Mouse (Mus musculus): ENCODE data around the gene Ces1e. TPM values are rescaled to one million over a fixed set of nuclear protein-coding genes. Genes with fewer than 3 reads are reported as not detected.
A peak's percentile ranks its signal among the peaks of the same experiment; 100 is the strongest.
"Not testable (repeated sequence)": the region's sequence is repeated elsewhere in the genome, so short reads cannot be mapped to it uniquely, and the experiment has no call there.

Gene Ces1e
- polyA plus RNA-seq, 1 experiment from 2014 or later, result 0.16 TPM

DNA sequence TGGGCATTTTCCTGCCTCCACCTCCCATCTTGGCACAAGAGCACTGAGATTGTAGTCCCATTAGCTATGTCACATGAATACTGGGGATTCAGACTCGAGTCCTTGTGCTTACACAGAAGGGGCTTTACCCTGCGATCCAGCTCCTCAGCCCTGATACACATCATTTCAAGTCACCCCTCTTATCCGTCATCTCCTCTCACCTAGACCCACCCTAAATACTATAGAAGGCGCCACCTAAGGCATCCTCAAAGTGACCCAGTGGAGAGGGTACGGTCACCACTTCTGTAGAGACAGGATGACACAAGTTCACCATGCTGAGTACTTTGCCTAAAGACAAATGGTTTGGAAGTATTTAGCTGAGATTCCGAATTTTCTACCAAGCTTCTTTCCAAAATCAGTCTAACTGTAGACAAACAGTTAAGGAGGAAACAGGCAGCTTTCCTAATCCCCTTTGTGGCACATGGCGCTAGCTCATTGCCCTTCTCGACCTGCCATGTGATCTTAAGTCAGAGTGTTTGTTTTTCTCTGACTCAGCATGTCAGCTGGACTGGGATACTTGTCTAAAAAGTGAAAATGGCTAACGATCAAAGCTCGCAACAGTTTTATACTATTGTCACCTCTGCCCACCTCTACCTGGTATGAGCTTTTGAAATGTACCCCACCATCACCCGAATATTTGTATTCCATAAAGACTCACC is 597 bp downstream of the Ces1e start:
- WGBS, result 67% methylated on average over 11 of the region's 11 CpGs
- Histone ChIP-seq H3K27ac (replicated peaks) (no peak overlapping the region), H3K9me3 (replicated peaks) (no peaks in the 10 kb centered on the region), H3K27me3 (no peaks in the 10 kb centered on the region), H3K36me3 (no peaks in the 10 kb centered on the region), H3K4me1 (no peaks in the 10 kb centered on the region), H3K4me2 (replicated peaks) (no peak overlapping the region), H3K9ac (no peak overlapping the region), H3K4me3 (replicated peaks) (no peak overlapping the region)
- ATAC-seq (ENCODE audit: insufficient number of reproducible peaks, low FRiP score, low TSS enrichment, low read depth), result no peak

DNA sequence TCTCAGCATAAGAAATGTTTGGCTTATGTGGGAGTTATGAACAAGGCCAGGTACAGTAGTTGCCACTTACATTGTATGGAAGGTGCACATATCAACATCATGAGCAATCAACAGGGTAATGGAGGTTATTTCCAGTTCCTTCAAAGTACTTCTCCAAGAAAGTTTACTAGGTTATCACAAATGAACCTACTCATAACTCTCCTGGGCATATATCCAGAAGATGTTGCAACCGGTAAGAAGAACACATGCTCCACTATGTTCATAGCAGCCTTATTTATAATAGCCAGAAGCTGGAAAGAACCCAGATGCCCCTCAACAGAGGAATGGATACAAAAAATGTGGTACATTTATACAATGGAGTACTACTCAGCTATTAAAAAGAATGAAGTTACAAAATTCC is 2.9 kb downstream of the Ces1e start:
- not testable (repeated sequence) for H3K27ac ChIP-seq (replicated peaks); H3K4me1 ChIP-seq; H3K27me3 ChIP-seq; H3K36me3 ChIP-seq; H3K9me3 ChIP-seq (replicated peaks); H3K9ac ChIP-seq; H3K4me3 ChIP-seq (replicated peaks); ATAC-seq (ENCODE audit: insufficient number of reproducible peaks, low FRiP score, low TSS enrichment, low read depth); H3K4me2 ChIP-seq (replicated peaks)
- WGBS, result 100% methylated on average over 1 of the region's 1 CpGs

DNA sequence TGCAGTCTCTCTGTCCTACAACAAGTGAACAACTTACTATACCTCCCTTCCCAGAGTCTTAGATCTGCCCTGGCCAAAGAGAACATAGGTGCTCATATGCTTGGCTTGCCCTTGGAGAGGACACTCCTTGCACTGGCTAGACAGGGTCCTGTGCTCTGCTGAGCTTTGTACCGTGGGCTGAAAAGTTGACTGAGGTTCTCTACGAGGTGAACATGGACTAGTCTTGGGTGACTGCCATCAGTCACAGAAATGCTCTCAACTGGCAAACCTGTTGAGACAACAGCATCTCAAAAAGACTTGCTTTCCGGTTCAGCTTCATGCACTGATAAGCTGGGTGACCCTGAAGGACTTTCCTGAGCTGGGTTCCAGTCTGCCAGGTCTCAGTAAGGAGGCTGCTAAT is 7.5 kb downstream of the Ces1e start:
- H3K9ac ChIP-seq, result no peak overlapping the region
- no peak for ATAC-seq (ENCODE audit: insufficient number of reproducible peaks, low FRiP score, low TSS enrichment, low read depth)
- no peaks in the 10 kb centered on the region for H3K4me1 ChIP-seq
- WGBS, result 83% methylated on average over 3 of the region's 3 CpGs
- H3K36me3 ChIP-seq, result no peaks in the 10 kb centered on the region
- no peak overlapping the region for H3K4me3 ChIP-seq (replicated peaks)
- no peak overlapping the region for H3K27ac ChIP-seq (replicated peaks)
- no peaks in the 10 kb centered on the region for H3K27me3 ChIP-seq
- H3K9me3 ChIP-seq (replicated peaks), result no peaks in the 10 kb centered on the region
- H3K4me2 ChIP-seq (replicated peaks), result no peak overlapping the region

DNA sequence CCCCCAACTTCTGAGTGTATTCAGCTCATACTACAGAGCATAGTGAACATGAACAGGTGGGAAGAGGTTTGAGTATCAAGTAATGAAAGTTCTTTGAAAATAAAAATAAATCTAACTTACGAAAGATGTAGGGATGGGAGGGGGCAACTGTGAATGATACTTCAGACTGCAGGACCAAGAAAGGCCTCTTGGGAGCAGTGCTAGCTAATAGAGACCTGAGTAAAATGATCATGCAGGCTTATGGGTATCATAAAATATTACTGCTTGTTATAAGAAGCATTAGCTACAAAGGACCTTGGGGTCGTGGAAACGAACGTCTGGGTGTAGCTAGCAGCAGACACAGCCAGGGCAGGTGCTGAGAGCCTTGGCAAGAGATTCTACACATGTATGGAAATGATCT is 11.6 kb downstream of the Ces1e start:
- no peaks in the 10 kb centered on the region for H3K36me3 ChIP-seq
- no peaks in the 10 kb centered on the region for H3K4me1 ChIP-seq
- no peaks in the 10 kb centered on the region for H3K9me3 ChIP-seq (replicated peaks)
- no peak overlapping the region for H3K27ac ChIP-seq (replicated peaks)
- no peak for ATAC-seq (ENCODE audit: insufficient number of reproducible peaks, low FRiP score, low TSS enrichment, low read depth)
- WGBS, result 72% methylated on average over 4 of the region's 4 CpGs
- no peaks in the 10 kb centered on the region for H3K27me3 ChIP-seq
- no peak overlapping the region for H3K4me3 ChIP-seq (replicated peaks)
- H3K4me2 ChIP-seq (replicated peaks), result no peak overlapping the region
- no peak overlapping the region for H3K9ac ChIP-seq

DNA sequence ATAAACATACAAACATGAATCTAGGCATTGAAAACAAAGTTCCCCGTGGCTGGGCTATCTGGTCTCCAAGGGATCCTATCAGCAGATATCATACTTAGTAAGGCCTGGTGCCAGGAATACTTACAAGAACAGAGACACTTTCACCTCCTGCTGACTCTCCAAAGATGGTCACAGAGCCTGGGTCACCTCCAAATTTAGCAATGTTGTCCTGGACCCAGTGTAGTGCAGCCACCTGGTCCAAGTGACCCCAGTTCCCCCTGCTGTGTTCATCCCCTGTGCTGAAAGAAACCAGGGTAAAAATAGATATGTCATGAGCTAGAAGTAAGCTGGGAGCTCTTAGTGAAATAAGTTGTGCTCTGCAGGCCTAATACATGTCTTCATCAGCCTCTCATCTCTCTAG is 12.0 kb downstream of the Ces1e start:
- no peak for ATAC-seq (ENCODE audit: insufficient number of reproducible peaks, low FRiP score, low TSS enrichment, low read depth)
- no peak overlapping the region for H3K4me3 ChIP-seq (replicated peaks)
- H3K4me2 ChIP-seq (replicated peaks), result no peak overlapping the region
- 74% methylated on average over 1 of the region's 1 CpGs for WGBS
- H3K36me3 ChIP-seq, result no peaks in the 10 kb centered on the region
- H3K9me3 ChIP-seq (replicated peaks), result no peaks in the 10 kb centered on the region
- no peak overlapping the region for H3K27ac ChIP-seq (replicated peaks)
- no peak overlapping the region for H3K9ac ChIP-seq
- H3K27me3 ChIP-seq, result no peaks in the 10 kb centered on the region
- H3K4me1 ChIP-seq, result no peaks in the 10 kb centered on the region

DNA sequence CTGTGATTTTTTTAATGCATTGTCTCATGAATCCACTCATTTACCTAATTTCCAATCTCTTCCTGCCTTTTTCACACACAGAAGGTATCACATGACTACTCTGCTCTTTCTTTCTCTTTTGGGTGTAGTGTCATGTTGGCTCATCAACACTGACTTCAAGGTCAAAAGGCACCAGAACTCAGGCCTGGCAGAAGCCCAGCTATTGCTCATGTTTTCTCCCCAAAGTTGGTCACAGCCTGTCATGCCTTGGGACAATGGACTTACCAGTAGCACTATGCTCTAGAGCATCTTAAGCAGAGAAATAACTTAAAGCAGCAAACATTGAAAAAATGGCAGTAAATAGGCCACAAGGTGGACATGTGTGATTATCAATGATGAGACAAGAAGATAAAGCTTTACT is 18.3 kb downstream of the Ces1e start:
- H3K4me3 ChIP-seq (replicated peaks), result no peak overlapping the region
- ATAC-seq (ENCODE audit: insufficient number of reproducible peaks, low FRiP score, low TSS enrichment, low read depth), result no peak

DNA sequence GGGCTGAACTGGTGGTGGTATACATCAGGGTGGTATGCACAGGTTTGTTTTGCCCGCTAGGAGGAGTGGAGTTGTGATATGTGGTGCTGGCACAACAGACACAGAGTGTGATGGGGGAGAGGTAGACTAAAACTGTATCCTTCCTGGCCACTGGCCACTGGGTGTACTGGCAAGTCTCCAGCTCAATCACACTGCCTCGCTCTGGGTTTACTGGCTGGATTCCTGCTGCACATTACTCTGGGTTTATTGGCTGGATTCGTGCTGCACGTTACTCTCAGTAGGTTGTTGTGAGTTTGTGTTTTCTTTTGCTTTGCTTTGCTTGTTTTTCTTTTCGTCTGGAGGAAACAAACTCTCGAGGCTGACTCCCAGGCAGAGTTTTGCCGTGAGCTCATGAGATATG is 30.3 kb downstream of the Ces1e start:
- not testable (repeated sequence) for H3K27ac ChIP-seq (replicated peaks); ATAC-seq (ENCODE audit: insufficient number of reproducible peaks, low FRiP score, low TSS enrichment, low read depth); H3K9me3 ChIP-seq (replicated peaks); H3K4me1 ChIP-seq; H3K36me3 ChIP-seq; H3K27me3 ChIP-seq; H3K9ac ChIP-seq; H3K4me3 ChIP-seq (replicated peaks); H3K4me2 ChIP-seq (replicated peaks)
- 72% methylated on average over 7 of the region's 7 CpGs for WGBS

More for the DNA sequence above, 18.3 kb downstream of the Ces1e start:
- no peaks in the 10 kb centered on the region for H3K4me1 ChIP-seq
- no peak overlapping the region for H3K9ac ChIP-seq
- no peaks in the 10 kb centered on the region for H3K36me3 ChIP-seq
- no peaks in the 10 kb centered on the region for H3K27me3 ChIP-seq
- H3K9me3 ChIP-seq (replicated peaks), result no peaks in the 10 kb centered on the region
- H3K27ac ChIP-seq (replicated peaks), result no peak overlapping the region
- no peak overlapping the region for H3K4me2 ChIP-seq (replicated peaks)

DNA sequence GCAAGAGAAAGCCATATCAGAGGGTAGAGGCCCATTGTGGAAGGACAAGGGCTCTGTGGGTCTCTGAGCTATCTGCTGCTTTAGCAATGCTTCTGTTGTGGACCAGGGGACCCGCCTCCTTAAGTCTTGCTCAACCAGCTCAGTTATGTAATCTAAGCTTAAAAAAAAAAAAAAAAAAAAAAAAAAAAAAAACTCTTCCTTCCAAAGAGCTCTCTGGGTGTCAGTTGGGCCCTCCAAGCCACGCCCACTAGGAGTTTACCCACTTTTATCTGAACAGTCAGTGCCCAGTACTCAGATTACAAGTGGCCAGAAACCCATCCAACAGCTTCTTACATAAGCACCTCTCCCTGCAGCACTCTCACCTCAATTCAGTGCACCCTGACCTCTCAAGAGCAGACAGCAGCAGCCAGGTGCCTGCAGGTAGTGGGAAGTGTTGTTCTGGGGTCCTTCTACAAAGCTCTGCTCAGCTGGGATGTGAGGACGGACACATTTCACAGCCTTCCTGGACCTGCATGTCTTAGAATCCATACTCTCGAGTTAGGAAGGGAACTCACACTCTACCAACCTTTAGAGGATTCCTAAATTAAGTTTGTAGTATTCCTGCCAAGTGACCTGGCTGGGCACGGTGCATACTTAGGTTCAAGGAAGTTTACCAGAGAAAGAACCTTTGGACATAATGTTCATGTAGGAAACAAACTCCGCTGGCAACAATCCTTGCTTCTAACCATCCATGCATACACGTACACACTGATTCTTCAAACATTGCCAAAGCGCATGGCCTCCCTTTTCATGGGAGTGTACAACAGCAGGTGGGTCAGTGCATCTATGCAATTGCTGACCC is 31.5 kb downstream of the Ces1e start, which contains the start of gene Ces1d:
TSS of gene Ces1d (minus strand) at position 154 of the 841 bp plus-strand sequence.
- no peaks in the 10 kb centered on the region for H3K4me1 ChIP-seq
- H3K27me3 ChIP-seq, result no peaks in the 10 kb centered on the region
- no peak within 1 kb of the TSS for H3K27ac ChIP-seq (replicated peaks)
- no peak within 1 kb of the TSS for H3K9ac ChIP-seq
- no peaks in the 10 kb centered on the region for H3K9me3 ChIP-seq (replicated peaks)
- ATAC-seq (ENCODE audit: insufficient number of reproducible peaks, low FRiP score, low TSS enrichment, low read depth), result peak; percentile 43; the same call in 1 of the 2 replicates
- WGBS, result 71% methylated on average over 8 of the region's 8 CpGs
- no peak within 1 kb of the TSS for H3K4me3 ChIP-seq (replicated peaks)
- H3K36me3 ChIP-seq, result no peaks in the 10 kb centered on the region
- H3K4me2 ChIP-seq (replicated peaks), result no peak within 1 kb of the TSS

DNA sequence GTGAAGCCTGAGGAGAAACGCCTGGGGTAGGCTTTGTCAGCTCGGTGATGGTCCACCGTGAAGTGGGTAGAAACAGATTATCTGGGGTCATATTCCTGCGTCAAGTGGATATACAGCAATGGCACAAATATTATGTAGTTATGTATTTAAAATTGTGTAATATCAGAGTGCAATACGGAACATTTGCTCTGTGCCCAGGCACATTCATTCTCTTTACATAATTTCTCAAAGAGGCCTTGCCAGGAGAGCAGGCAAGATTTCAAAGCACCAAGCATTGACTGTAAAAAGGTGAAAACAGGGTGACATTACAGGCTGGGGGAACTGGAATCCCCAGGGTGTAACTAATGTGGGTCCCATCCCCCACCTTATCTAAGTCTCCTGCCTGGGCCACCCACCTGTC is 33.0 kb downstream of the Ces1e start:
- H3K27me3 ChIP-seq, result no peaks in the 10 kb centered on the region
- 78% methylated on average over 5 of the region's 5 CpGs for WGBS
- no peaks in the 10 kb centered on the region for H3K36me3 ChIP-seq
- no peak overlapping the region for H3K9ac ChIP-seq
- no peak overlapping the region for H3K27ac ChIP-seq (replicated peaks)
- H3K9me3 ChIP-seq (replicated peaks), result no peaks in the 10 kb centered on the region
- no peak for ATAC-seq (ENCODE audit: insufficient number of reproducible peaks, low FRiP score, low TSS enrichment, low read depth)
- H3K4me3 ChIP-seq (replicated peaks), result no peak overlapping the region
- H3K4me1 ChIP-seq, result no peaks in the 10 kb centered on the region
- H3K4me2 ChIP-seq (replicated peaks), result no peak overlapping the region

DNA sequence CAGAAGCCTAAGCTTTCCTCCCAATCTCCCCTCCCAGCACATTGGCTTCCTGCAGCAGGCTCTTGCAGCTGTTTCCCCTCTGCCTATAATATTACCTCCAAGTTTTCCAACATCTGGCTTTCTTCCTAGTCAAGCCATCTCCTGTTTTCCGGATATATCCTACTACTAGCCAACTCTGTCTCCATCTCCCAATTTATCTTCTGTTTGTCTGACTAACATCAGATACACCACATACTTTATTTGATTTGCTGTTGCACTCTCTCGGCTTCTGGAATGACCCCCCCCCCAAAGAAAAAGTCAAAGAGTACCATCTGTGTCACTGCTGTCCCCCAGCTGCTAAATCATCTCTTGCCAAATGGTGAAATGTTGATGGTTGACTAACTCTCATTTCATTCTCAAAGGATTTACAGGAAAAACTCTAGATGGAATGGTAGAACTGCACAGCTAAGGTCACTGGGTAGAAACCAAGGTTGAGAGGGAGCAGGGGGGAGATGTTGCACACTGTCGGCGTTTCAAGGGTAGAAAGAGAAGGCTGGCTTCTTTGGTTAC is 48.8 kb downstream of the Ces1e start:
- no peak for ATAC-seq (ENCODE audit: insufficient number of reproducible peaks, low FRiP score, low TSS enrichment, low read depth)
- 64% methylated on average over 4 of the region's 4 CpGs for WGBS
- Histone ChIP-seq H3K27me3 (no peaks in the 10 kb centered on the region), H3K36me3 (no peaks in the 10 kb centered on the region), H3K4me1 (no peaks in the 10 kb centered on the region), H3K4me3 (replicated peaks) (no peak overlapping the region), H3K9me3 (replicated peaks) (no peaks in the 10 kb centered on the region), H3K4me2 (replicated peaks) (no peak overlapping the region), H3K9ac (no peak overlapping the region), H3K27ac (replicated peaks) (no peak overlapping the region)

DNA sequence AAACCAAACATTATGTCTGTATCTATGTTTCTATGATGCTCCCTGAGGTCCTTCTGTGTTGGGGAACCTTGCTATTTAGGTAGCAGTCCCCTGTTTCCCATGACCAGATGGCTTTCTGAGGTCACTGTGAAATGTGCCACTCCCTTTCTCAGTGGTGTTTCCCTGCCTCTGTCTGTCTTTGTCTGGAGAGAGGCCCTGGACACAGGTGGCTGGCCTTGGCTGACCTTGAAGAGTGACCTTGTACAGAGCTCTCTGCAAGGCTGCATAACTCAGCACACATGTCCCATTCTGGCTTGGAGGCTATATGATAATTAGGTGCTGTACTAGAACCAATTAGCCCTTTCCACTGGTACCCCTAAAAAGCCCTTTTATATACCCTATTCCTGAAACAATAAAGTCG is 52.8 kb downstream of the Ces1e start:
- 27% methylated on average over 1 of the region's 1 CpGs for WGBS
- no peaks in the 10 kb centered on the region for H3K27me3 ChIP-seq

More for the DNA sequence above, 52.8 kb downstream of the Ces1e start:
- H3K4me3 ChIP-seq (replicated peaks), result no peak overlapping the region
- H3K9me3 ChIP-seq (replicated peaks), result no peaks in the 10 kb centered on the region
- no peak overlapping the region for H3K4me2 ChIP-seq (replicated peaks)
- H3K36me3 ChIP-seq, result no peaks in the 10 kb centered on the region
- no peak overlapping the region for H3K9ac ChIP-seq
- no peak for ATAC-seq (ENCODE audit: insufficient number of reproducible peaks, low FRiP score, low TSS enrichment, low read depth)
- H3K27ac ChIP-seq (replicated peaks), result no peak overlapping the region
- H3K4me1 ChIP-seq, result no peaks in the 10 kb centered on the region

Data from embryonic facial prominence, embryonic 15.5 days (tissue).